Mouse (Mus musculus) common myeloid progenitor, adult 5-6 weeks (primary cell): ENCODE measurements around the gene Hspb9. TPM values are rescaled to one million over a fixed set of nuclear protein-coding genes. Genes with fewer than 3 reads are reported as not detected.

ENCODE experiments used
- ATAC-seq: replicated peaks from 2 replicates; pipeline ENCODE4 v1.8.0; 2016; ENCODE audit warnings: low read depth, mild to moderate bottlenecking, moderate TSS enrichment, inconsistent platforms; ENCODE audit not compliant: poor library complexity, severe bottlenecking
- total RNA-seq: library from RNA; stranded (forward); fragments of 200-1000, 187-1606 nt; gene quantifications from 2 replicates; pipeline ENCODE4 v1.2.3, GENCODE M21; 2017

Gene Hspb9
- total RNA-seq, 1 experiment from 2014 or later, result not detected

DNA sequence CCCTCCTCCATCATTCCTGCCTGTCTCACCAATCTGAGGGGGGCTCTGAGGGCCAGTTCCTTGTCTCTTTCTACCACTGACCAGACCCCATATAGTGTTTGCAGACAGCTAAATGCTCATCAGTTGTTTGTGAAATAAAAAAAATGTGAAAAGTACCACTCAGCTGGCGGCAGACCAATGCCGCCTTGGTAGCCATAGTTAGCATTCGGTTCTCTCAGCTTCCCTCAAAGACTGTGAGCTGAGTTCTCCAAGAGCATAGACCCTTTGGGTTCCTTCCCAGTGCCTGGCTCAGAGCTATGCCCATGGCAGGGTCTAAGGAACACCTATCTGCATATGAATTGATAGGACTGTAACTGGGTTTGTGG lies 41.0 kb downstream of the Hspb9 start:
- ATAC-seq, result no peak

DNA sequence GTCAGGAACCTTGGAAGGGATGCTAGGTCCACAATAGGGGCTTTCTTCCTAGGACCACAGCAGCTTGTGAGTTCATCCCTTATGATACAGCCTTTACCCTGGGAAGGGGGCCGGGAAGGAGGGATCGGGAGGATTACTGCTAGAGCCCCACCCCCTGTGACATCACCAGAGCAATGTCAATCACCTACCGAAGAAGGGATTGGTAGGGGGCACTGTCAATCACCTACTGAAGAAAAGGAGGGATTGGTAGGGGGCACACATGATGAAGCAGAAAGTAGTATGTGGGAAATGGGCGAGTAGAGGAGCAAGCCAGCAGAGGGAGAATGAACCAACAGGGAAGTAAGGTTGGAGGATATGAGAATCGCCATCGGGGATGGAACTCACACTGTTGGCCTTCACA lies 42.8 kb downstream of the Hspb9 start:
- ATAC-seq, result no peak

DNA sequence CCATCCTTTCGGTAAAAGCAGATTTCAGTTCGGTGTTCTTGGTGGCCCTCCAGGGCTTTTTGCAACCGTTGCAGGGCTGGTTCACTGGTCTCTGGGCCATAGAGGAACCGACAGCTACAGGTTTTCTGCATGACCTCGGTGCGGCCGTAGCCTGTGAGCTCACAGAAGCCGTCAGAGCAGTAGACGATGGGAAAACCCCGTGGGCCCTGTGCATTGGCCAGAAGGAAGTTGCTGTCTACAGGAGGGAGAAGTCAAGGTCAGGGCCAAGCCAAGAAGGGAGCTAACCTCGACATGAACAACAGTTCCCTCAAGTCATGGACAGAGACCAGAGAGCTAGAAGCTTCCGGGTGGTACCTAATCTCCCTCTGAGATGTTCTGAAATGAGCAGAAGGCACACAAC lies 43.9 kb downstream of the Hspb9 start:
- ATAC-seq, result no peak

DNA sequence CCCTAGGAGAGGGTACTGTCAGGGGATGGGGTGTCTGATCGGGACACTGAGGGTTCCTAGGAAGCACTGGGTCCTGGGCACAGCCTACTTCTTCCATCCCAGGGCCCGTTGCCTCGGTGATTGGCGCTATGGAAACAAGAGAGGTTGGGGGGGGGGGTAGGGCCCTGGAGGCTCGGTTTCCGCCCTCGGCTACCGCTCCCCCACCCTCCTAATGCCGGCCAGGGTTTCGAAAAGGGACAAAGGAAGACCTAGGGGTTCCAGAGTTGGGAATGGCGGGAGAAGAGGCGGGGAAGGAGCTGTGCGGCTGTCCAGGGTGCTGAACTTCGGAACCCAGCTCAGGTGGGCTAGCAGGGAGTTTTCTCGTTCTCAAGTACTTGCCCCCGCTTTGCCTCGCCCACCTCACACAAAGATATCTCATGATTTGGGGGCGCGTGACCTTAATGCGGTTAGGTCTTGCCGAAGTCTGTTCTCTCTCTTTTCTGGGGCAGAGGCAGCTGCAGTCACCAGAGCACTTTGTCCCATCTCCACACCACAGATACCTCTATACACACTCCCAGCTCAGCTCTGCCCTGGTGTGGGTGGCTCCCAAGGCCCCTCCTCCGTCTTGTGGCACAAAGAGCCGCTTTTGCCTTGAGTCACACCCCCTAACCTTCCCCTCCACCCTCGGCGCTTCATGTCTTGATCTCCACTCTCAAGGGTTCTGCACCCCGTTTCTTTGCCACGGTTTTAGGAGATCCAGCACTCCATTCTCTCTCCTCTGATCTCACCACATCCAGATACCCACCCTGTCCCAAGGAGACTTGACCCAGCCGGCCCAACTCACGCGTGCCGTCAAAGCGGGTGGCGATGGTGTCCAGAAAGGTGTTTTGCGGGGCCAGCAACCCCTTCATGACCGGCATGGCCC lies 45.3 kb downstream of the Hspb9 start:
- ATAC-seq, result peak; percentile 19

DNA sequence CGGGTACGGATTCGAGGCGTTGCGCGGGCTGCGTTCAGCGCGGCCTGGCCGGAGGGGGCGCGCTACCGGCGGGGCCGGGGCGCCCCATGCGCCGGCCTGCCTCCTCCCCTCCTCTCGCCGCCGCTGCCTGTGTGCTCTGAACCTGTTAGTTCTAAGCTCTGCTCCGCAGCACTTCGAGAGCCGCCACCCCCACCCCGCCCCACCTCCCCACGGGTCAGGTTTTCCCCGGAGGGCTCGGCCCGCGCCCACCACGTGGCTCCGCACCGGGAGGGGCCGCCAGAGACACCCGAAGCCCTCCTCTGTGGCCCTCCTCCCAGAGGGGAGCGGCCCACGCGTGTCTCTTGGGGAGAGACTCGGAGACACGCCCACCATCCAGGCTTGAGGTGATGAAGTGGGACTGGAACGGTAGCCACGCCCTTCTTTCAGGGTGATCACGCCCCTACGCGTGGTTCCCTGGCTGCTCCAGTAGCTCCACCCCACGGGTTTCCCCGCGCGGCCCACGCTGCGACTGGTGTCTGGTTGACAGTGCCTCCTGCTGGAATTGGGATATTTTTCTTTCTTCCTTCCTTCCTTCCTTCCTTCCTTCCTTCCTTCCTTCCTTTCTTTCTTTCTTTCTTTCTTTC lies 46.1 kb downstream of the Hspb9 start, which contains the start of gene Kcnh4:
TSS of gene Kcnh4 (minus strand) at position 332 of the 623 bp plus-strand sequence.
- peak; percentile 48 for ATAC-seq

DNA sequence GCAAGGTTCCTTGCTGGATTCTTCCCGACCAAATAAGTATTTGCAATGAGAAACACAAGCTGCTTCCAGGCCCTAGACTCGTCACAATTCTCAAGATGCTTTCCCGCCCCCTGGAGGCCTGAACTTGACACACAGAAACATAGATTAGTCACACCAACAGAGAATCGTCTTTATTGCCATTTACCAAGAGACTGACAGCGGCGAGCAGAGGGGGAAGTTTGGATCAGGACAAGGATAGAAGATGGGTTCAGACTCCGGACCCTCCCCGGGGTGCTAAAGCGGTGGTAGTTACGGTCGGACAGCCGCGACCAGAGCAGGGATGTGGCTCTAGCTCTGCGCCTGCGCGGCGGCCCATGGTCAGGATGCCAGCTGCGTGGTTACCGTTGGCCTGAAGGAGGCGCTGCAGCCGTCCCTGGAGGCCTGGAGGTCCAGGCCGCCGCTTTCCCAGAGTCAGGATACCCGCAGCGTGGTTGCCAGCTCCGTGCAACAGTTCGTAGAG lies 47.9 kb downstream of the Hspb9 start:
- peak; percentile 79 for ATAC-seq

DNA sequence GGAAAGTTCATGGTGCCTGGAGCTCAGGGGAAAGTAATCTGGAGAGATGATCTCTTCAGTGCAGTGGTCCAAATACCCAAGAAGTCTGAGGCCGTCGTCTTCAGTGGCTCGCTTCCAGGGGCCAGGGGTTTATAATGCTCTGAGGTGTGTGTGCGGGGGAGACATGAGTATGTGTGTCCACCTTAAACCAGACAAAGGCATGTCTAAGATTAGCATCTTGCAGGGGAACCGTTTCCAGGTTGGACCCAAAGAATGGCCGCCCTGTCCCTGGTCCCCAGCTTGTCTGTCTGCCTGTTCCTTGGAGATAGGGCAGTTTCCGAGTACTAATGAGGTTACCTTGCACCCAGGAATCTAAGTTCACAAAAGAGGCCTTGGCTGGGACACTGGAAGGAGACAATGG lies 49.2 kb downstream of the Hspb9 start, which contains the start of gene Hcrt:
TSS of gene Hcrt (minus strand) at position 101 of the 400 bp plus-strand sequence.
- ATAC-seq, result no peak

Other genes with a start within 250 kb of the Hspb9 start
- 26.0 and 30.9 TPM in 2 replicates for gene Klhl11, start 241.1 kb upstream of the Hspb9 start, total RNA-seq
- 85.6 and 95.4 TPM in 2 replicates for gene Acly, start 185.8 kb upstream of the Hspb9 start, total RNA-seq
- gene Ttc25, start 168.2 kb upstream of the Hspb9 start, total RNA-seq, result 0.05 TPM in 1 of 2 replicates, not detected in the other
- 34.8 and 36.4 TPM in 2 replicates for gene Cnp, start 138.9 kb upstream of the Hspb9 start, total RNA-seq
- 14.0 and 16.2 TPM in 2 replicates for gene Nkiras2, start 94.6 kb upstream of the Hspb9 start, total RNA-seq
- 91.4 and 211 TPM in 2 replicates for gene Dnajc7, start 93.7 kb upstream of the Hspb9 start, total RNA-seq
- gene Zfp385c, start 21.4 kb upstream of the Hspb9 start, total RNA-seq, result not detected in 2 replicates
- 23.7 and 25.9 TPM in 2 replicates for gene Dhx58, start 9.6 kb upstream of the Hspb9 start, total RNA-seq
- 30.3 and 35.3 TPM in 2 replicates for gene Kat2a, start 1.4 kb upstream of the Hspb9 start, total RNA-seq
- 75.8 and 87.2 TPM in 2 replicates for gene Rab5c, start 24.4 kb downstream of the Hspb9 start, total RNA-seq
- gene Kcnh4, start 46.1 kb downstream of the Hspb9 start, total RNA-seq, result not detected in 2 replicates
- gene Hcrt, start 49.1 kb downstream of the Hspb9 start, total RNA-seq, result not detected in 2 replicates
- 2.3 and 4.0 TPM in 2 replicates for gene Ghdc, start 57.1 kb downstream of the Hspb9 start, total RNA-seq
- gene Stat5b, start 136.9 kb downstream of the Hspb9 start, total RNA-seq, result 49.4 and 64.4 TPM in 2 replicates
- gene Stat5a, start 145.5 kb downstream of the Hspb9 start, total RNA-seq, result 44.4 and 52.7 TPM in 2 replicates
- 59.6 and 74.9 TPM in 2 replicates for gene Stat3, start 225.7 kb downstream of the Hspb9 start, total RNA-seq